Mouse (Mus musculus) cortical plate, adult 2 months (tissue): Measurements from ENCODE around the gene Galnt9.

Source experiments
- CTCF ChIP-seq: fragments of 200-500 bp; IDR thresholded peaks from 2 replicates; pipeline ENCODE4 v1.5.1; 2011; ENCODE audit warnings: mild to moderate bottlenecking, control low read depth, low read length; ENCODE audit not compliant: insufficient read depth; ENCODE audit errors: extremely low read depth
- POLR2A ChIP-seq: fragments of 200-500 bp; IDR thresholded peaks from 2 replicates; pipeline ENCODE4 v1.6.1; 2011; ENCODE audit warnings: mild to moderate bottlenecking, low read length, control low read depth; ENCODE audit not compliant: insufficient read depth; ENCODE audit errors: extremely low read depth

DNA sequence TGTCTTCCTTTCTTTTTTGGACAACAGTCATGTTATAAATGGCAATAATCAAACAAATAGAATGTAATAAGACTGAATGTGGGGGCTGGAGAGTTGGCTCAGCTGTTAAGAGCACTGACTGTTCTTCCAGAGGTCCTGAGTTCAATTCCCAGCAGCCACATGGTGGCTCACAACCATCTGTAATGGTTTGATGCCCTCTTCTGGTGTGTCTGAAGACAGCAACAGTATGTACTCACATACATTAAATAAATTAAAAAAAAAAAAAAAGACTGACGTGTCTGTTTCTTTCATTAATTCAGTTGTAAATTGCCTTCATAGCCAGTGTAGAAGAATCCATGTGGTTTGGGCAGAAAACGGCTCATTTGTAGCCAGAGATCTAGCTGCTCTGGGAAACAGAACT, 80.2 kb downstream of the Galnt9 start:
- 0 out of 2 replicates have a peak, but pooled peaks have one; percentile 1 for TF ChIP-seq CTCF
- TF ChIP-seq POLR2A, result no peak
